Mouse (Mus musculus): ENCODE measurements around the gene Prkar2a. TPM values are rescaled to one million over a fixed set of nuclear protein-coding genes. Genes with fewer than 3 reads are reported as not detected.

Gene Prkar2a
- total RNA-seq, 2 experiments from 2014 or later, result 40.6 to 45.5 TPM

DNA sequence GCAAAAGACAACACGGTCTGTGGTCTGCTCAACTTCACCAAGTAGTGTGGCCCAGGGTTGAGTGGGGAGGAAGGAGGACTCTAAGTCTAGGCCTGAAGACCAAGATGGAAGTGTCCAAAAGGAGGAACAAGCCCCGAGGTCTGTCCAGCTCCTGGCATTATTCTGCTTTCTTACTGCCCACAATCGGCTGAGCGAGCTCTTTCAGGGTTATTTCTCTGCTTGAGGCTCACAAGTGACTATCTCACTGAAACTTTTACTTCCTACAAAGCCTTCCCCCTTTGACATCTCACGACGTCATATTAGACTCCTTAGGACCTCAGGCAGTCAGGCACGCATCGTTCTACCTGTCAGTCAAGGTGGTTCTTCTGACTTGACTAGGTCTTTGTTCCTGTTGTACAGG lies 2.3 kb downstream of the Prkar2a start:
- intact Hi-C loops (cut with DNase I), result no loop called here
- peak; percentile 18 to 33 for DNase-seq (ENCODE audit: low spot score in 2 of 2)

DNA sequence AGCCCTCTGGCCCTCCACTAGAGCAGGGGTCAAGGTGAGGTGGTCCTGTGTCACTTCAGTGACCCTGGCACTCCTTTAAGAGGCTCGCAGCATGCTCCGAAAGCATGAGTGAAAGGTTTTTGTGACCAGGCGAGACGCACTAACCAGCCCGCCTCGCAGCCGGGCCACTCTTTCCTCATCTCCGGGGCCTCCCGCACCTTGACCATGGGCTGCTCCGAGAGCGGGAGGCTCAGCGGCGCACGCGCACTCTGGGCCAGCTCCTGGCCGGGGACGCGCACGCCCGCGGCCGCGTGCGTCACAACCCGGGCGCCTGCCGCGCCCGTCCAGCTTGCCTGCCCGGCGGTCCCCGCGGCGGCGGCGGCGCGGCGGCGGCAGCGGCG lies 2.7 kb downstream of the Prkar2a start:
- DNase-seq (ENCODE audit: low spot score in 2 of 2), result peak; percentile 85 to 89
- intact Hi-C loops (cut with DNase I), result no loop called here

DNA sequence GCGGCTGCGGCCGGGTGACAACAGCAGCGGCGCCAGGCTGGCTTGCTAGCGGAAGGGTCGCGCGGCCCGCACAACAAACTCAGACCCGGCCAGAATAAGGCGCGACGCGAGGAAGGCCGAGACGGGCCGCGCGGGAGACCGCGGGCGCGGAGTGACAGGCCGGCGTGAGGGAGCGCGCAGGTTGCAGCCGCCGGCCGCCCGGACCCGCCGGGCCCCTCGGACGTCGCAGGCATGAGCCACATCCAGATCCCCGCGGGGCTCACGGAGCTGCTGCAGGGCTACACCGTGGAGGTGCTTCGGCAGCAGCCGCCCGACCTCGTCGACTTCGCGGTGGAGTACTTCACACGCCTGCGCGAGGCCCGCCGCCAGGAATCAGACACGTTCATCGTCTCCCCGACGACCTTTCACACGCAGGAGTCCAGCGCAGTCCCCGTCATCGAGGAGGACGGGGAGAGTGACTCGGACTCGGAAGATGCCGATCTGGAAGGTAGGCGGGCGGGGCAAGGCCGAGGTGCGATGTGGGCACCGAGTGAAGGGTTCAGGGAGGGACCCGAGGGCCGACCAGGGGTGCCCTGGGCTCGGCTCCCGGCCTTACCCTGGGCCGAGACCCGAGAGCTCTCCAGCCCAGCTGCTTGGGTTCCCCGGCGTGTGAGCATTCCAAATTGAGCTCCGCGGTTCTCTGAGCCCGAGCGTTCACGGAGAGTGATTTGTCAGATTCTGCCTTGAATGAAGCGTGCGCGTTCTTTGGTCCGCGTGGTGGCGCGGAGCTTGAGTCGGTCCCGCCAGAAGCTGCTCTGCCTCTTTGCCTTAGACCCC lies 3.3 kb downstream of the Prkar2a start:
- intact Hi-C loops (cut with DNase I), result no loop called here
- DNase-seq (ENCODE audit: low spot score in 2 of 2), result peak; percentile 66 to 79

DNA sequence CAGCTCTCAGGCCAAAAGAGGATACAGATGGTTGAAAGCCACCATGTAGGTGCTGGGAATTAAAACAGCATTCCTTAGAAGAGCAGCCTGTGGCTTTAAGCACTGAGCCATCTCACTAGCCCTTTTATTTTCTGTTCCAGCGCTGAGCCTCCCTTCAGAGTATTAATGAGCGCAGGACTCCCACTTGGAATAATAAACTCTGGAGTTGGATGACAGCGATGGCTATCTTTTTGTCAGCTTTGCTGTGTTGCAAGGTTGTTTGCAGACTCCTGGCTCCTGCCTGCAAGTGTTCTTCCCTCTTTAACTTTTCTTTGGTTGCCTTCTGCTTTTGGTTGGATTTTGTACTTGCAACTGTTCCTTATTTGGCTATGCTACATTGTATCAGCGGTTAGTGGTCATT lies 4.8 kb downstream of the Prkar2a start:
- intact Hi-C loops (cut with DNase I), result no loop called here
- no peak for DNase-seq (ENCODE audit: low spot score in 2 of 2)

DNA sequence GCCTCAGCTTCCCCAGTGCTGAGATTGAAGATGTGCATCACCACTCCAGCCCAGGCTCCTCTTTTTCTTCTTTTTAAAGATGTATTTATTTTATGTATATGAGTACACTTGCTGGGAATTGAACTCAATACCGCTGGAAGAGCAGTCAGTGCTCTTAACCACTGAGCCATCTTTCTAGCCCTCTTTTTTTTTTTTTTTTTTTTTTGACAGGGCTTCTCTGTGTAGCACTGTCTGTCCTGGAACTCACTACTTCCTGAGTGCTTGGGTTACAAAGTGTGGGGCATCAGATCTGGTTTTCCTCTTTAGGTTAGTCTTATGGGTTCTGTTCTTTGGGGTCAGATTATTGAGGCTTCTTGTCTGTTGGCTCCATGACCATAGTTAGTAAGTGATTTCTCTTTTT lies 5.4 kb downstream of the Prkar2a start:
- DNase-seq (ENCODE audit: low spot score in 2 of 2), result no peak
- intact Hi-C loops (cut with DNase I), result no loop called here

DNA sequence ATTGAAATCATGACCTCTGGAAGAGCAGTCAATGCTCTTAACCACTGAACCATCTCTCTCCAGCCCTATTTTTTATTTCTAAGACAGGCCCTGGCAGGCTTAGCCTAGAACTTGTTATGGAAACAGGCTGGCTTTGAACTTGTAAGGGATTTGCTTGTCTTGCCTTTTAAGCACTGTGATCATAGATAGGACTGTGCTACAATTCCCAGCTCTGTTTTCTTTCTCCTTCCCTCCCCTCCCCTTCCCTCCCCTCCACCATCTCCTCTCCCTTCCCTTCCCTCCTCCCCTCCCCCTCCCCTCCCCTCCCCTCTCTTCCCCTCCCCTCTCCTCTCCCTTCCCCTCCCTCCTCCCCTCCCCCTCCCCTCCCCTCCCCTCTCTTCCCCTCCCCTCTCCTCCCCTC lies 13.4 kb downstream of the Prkar2a start:
- intact Hi-C loops (cut with DNase I), result no loop called here
- DNase-seq (ENCODE audit: low spot score in 2 of 2), result no peak

DNA sequence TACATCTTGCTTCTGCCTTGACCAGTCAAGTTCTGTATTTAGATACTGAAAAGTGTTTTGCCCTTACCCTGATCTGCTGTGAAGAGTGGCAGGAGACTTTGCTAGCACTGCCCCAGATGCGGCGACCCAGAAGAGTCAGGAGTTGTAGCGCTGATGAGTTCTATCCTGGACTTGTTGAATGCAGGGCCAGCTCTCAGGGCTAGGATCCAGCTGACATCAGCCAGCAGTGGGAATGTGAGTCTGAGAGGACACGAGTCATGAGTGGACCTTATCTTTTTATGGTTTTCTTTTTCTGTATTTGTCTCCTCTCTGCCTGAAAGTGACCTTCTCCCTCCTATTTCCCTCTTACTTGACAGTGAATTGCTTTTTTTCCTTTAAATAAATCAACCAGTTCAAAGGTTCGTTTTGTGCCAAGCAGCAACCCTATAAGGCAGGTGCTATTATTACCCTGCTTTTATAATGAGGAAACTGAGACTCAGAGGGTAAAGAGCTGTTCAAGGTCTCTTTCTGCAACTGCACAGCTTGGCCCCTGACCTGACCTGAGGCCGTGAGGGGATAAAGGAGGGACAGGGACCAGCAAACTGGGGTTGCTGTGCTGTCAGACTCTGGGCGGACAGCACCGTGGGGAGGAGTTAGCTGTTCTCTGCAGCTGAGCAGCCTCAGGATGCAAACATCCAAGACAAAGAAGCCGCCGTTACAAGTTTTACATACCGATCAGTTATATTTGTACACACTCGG lies 14.4 kb downstream of the Prkar2a start:
- DNase-seq (ENCODE audit: low spot score in 2 of 2), result no peak
- intact Hi-C loops (cut with DNase I), result no loop called here

DNA sequence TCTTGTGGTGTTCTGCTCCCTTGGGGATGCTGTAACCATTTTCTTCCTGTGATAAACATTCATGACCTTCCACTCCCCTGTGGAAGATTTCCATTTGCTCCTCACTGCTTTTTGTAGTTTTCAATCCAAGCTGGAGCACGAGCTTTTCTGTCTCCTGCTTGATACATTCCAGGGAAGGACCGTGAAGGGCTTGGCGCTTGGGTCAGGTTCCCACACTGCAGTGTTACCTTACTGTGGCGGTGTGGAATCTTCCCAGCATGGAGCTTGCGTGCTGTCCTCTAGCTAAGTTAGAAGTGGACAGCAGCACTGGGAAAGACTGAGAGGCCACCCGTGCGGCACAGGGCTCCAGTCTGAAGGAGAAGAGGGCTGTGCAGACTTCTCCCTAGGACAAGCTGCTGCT lies 15.5 kb downstream of the Prkar2a start:
- intact Hi-C loops (cut with DNase I), result no loop called here
- no peak for DNase-seq (ENCODE audit: low spot score in 2 of 2)

DNA sequence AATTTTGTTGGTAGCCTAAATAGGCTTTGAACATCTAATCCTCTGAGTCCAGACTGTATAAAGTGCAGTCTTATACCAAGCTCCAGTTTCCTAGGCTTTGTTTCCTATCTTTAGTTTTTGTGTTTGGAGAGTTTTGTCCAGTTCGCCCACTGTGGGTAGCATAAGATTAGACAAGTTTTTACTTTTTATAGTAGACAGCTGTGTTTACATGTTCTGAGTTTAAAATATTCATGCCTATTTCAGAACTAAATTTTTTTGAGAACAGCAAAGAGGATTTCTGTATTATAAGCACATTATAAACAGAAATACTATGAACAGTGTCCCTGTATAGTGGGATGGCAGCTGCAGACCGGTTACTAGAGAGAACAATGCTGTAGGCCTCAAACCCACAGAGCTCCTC lies 18.1 kb downstream of the Prkar2a start:
- intact Hi-C loops (cut with DNase I), result no loop called here
- DNase-seq (ENCODE audit: low spot score in 2 of 2), result peak in 1 of 2 experiments; percentile 37

DNA sequence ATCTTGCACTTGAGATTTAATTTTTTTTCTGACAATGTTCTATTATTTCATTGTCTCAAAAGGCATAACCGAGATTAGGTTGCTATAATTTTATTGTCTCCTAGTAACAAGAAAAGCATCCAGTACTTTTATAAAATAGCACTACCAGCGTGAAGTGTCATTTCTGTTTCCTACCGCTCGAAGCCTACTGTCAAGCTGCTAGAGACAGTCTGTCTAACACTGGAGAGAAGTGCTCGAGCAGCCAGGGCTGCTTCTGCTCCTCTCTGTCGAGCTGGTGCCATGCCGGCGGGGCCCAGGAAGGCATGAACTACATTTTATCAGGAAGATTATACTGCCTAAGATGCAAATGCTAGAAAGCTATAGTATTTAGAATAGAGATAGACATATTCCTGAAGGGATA lies 19.7 kb downstream of the Prkar2a start:
- DNase-seq (ENCODE audit: low spot score in 2 of 2), result no peak

DNA sequence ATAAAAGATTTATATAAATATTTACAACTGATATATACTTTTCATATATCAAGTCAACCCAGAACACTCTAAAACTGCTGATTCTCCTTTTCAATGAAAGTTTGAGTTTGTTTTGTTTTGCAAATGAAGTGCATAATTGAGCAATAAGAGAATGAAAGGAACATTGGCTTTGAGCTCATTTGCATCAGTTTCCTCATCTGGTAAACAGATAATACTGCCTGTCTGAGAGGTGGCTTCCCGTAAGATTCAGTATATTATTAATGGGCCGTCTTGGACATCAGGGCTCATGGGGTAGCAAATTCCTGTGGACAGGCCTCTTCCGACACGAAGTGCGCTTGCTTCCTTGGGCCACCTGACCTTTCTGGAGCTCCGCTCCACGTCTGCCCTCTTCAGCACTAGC lies 21.7 kb downstream of the Prkar2a start:
- DNase-seq (ENCODE audit: low spot score in 2 of 2), result no peak

More for the DNA sequence above, 19.7 kb downstream of the Prkar2a start:
- intact Hi-C loops (cut with DNase I), result no loop called here

DNA sequence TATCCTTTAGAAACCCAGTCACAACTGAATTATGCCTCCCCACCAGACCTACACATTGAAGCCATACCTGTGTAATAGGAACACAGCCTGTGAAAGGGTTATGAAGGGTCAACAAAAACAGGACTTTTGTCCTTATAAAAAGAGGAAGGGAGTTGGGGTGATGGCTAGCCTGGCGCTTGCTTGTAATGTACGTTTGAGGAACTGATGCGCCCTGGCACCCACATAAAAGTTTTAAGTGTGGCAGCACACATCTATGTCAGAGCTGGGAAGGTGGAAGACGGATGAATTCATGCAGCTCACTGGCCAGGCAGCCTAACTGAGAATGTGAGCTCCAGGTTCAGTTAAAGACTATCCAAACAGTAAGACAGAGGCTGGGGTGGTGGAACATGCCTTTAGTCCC lies 27.1 kb downstream of the Prkar2a start:
- intact Hi-C loops (cut with DNase I), result no loop called here
- no peak for DNase-seq (ENCODE audit: low spot score in 2 of 2)

More for the DNA sequence above, 21.7 kb downstream of the Prkar2a start:
- intact Hi-C loops (cut with DNase I), result no loop called here

DNA sequence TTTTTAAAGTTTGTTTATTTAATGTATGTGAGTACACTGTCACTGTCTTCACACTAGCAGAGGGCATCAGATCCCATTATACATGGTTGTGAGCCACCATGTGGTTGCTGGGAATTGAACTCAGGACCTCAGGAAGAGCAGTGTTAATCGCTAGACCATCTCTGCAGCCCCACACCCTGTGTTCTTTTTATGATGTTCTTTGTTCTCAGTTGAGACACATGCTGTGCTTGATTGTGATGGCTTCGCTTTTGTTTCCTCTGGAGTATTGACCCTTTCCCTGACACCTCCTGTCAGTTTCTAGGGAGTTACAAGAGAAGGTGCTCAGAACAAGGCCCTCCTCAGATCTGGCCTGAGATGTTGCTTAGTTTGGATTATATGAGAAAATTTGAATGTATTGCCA lies 34.6 kb downstream of the Prkar2a start:
- intact Hi-C loops (cut with DNase I), result no loop called here
- DNase-seq (ENCODE audit: low spot score in 2 of 2), result no peak

DNA sequence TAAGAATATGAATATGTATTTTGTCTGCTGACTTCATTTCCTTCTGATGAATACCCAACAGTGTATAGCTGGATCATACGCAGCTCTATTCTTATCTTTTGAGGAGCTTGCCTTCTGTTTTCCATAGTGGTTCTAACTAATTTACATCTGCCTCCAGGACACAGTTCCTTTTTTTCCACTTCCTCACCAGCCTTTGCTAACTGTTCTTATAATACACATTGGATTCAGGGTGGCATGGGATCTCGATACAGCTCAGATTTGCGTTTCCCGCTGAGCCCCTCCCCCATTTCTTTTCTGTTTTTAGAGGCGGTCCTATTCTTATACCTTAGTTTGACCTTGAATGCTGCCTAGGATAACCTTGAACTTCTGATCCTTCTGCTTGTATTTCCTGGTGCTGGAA lies 37.0 kb downstream of the Prkar2a start:
- intact Hi-C loops (cut with DNase I), result no loop called here
- peak; percentile 23 to 42 for DNase-seq (ENCODE audit: low spot score in 2 of 2)

DNA sequence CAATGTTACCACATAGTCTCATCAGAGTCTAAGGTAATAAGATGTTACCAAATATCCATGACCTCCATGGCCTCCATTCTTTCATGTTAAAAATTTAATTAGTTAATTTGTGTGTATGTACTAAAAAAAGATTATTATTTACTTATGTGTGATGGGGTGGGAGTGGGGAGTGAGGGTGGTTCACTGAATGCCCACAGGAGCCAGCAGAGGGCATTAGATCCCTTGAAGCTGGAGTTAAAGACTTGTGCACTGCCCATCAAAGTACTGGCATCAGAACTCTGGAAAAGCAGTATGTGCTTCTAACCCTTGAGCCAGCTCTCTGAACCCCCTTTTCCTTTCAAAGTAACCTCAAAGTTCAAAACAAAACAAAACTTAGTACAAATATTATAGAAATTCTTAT lies 39.9 kb downstream of the Prkar2a start:
- intact Hi-C loops (cut with DNase I), result no loop called here
- DNase-seq (ENCODE audit: low spot score in 2 of 2), result no peak

DNA sequence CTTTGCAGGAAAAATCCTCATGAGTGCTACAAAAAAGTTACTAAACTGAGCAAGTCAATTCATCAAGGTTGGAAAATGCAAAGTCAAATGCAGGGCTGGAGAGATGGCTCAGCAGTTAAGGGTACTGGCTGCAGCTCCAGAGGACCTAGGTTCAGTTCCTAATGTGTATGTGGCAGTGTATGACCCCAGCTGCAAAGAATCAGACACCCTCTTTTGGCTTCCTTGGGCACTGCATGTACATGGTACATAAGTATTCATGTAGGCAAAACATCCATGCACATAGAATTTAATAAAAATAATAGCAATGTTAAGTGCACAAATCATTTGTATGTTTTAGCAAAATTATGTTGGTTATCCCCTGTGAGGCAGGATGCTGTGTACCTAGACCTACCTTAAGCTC lies 43.3 kb downstream of the Prkar2a start:
- intact Hi-C loops (cut with DNase I), result no loop called here
- DNase-seq (ENCODE audit: low spot score in 2 of 2), result no peak

DNA sequence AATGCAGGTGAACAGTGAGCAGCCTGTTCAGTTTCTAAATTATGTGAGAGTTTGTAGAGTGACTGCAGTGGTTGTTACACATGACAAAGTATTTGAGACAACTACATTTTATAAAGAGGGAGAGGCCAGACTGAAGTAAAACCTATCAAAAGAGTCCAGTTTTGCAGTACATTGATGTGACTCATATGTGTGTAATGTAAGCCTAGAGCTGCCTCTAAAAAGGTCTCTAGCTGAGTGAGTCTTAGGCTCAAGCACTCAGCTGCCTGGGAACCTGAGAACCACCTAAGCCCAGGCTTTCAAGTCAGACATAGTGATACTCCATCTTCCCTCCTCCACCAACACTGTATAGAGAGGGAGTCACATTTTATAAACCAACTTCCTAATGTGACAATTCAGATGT lies 45.5 kb downstream of the Prkar2a start:
- intact Hi-C loops (cut with DNase I), result no loop called here
- DNase-seq (ENCODE audit: low spot score in 2 of 2), result no peak

DNA sequence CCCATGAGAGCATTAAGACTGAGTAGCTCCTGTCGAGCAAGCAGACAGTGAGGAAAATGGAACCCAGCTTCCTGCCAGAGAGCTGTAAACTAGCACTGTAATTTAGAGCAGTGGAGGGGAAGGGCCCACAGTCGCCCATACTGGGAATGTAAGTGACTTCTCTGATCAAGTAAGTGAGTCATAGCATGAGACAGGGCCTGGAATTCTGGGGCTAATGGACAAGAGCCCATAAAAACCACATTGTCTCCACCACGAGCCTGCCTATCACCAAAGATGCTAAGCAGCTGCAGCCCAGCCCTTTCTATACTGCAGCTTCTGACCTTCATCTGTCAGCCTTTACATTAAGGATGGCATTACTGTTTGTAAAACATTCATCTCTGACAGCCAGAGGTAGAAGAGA lies 50.1 kb downstream of the Prkar2a start:
- DNase-seq (ENCODE audit: low spot score in 2 of 2), result no peak
- intact Hi-C loops (cut with DNase I), result no loop called here

DNA sequence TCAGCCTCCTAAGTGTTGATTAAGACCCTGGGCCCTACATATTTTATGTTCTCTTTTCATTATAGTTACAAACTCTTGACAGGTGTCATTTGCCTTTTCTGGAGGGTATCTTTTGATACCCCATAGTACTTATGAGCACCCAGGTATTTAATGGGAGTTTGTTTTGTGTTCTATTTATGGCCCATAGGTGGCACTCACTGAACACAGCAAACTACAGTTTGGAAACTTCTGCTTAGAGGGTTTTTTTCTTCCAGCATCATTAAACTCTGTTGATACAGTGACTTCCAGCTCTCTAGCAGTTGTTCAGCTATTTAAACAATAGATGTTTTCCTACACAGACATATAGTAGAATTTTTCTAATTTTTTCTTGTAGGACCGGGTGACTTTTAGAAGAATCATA lies 50.9 kb downstream of the Prkar2a start:
- intact Hi-C loops (cut with DNase I), result no loop called here
- no peak for DNase-seq (ENCODE audit: low spot score in 2 of 2)

DNA sequence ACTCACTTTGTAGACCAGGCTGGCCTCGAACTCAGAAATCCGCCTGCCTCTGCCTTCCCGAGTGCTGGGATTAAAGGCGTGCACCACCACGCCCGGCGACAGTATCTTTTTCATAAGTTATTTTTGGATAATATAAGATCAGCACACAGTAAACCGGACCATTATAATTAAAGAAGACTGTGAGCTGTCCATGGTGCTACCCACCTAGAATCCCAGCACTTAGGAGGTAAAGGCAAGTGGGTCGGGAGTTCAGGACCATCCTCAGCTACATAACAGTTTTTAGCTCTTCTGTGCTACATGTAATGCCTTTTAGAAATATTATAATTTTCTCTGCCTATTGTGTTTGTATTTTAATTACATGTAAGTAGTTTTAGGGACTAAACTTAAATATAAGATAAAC lies 52.9 kb downstream of the Prkar2a start:
- intact Hi-C loops (cut with DNase I), result no loop called here
- no peak for DNase-seq (ENCODE audit: low spot score in 2 of 2)

DNA sequence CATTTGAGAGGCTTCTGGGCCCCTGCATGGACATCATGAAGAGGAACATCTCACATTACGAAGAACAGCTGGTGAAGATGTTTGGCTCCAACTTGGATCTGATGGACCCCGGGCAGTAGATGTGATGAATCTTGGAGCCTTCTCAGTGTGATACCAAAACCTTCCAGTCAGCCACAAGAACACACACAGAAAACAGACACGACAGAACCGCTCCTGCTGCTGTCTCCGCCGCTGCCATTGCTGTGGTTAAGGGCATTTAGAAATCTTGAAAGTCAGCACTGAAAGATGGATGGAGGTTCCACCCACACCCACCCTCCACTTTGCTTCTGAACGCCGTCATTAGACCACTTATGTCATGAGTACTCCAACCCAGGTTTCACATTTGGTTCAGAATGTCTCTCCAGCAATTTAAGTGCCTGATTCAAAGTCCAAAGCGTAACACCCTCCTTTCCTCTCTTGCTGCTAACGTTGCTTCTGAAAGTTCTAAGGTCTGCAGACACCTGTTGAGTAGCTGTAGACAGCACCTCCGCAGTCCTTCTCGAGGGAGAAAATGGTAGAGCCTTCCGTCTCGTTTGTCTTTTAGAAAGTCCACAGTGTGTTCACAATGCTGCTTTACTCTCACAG lies 57.9 kb downstream of the Prkar2a start:
- DNase-seq (ENCODE audit: low spot score in 2 of 2), result no peak
- intact Hi-C loops (cut with DNase I), result no loop called here
